Comparison of ENCODE assay signal across 8 mouse cellular contexts in genomic region chr12:57545371-57546241, GRCm38 (mm10). TPM values are rescaled to one million over a fixed set of nuclear protein-coding genes. Genes with fewer than 3 reads are reported as not detected.
DNase-seq lines count a peak whose midpoint lies in the region; ATAC-seq and TF ChIP-seq lines count a peak whose summit lies in the region.

No protein-coding gene starts in this region.

- peak overlapping the region; percentile 71 for H3K4me2 ChIP-seq in forebrain, postnatal 0 days (ENCODE audit: low read depth)
- peak overlapping the region; percentile 95 for H3K4me2 ChIP-seq in limb, embryonic 11.5 days (ENCODE audit: low read depth, severe bottlenecking)
- peak overlapping the region; percentile 79 for H3K4me2 ChIP-seq in midbrain, embryonic 12.5 days (replicated peaks)

- peak overlapping the region; percentile 71 for H3K4me3 ChIP-seq in G1E (ENCODE audit: low read depth, low read length)
- H3K4me3 ChIP-seq in forebrain, postnatal 0 days (ENCODE audit: low read depth, low read length): peak overlapping the region; percentile 36
- H3K4me3 ChIP-seq in limb, embryonic 11.5 days (ENCODE audit: low read depth, low read length): peak overlapping the region; percentile 38
- H3K4me3 ChIP-seq in midbrain, embryonic 12.5 days: peak overlapping the region; percentile 52

- no peak overlapping the region for H3K27ac ChIP-seq in forebrain, postnatal 0 days (ENCODE audit: low read depth, low read length)
- no peak overlapping the region for H3K27ac ChIP-seq in limb, embryonic 11.5 days (replicated peaks; ENCODE audit: low read depth, low read length)
- H3K27ac ChIP-seq in midbrain, embryonic 12.5 days (replicated peaks): peak overlapping the region; percentile 77

- peaks cover 12% of the 10 kb centered on the region for H3K9me3 ChIP-seq in G1E (replicated peaks)
- H3K9me3 ChIP-seq in forebrain, postnatal 0 days (ENCODE audit: low read length): no peaks in the 10 kb centered on the region
- H3K9me3 ChIP-seq in limb, embryonic 11.5 days (ENCODE audit: control insufficient read depth, low read length): no peaks in the 10 kb centered on the region
- no peaks in the 10 kb centered on the region for H3K9me3 ChIP-seq in midbrain, embryonic 12.5 days

- no peak for TF ChIP-seq CTCF in G1E (IDR thresholded peaks at IDR 0.05; ENCODE audit: low read depth, low read length)
- TF ChIP-seq CTCF in forebrain, postnatal 0 days (IDR thresholded peaks at IDR 0.05; ENCODE audit: low read depth): no peak

- peak; percentile 38 for DNase-seq in adrenal gland, adult 2 months
- no peak for DNase-seq in adrenal gland, adult 8-10 months
- DNase-seq in G1E (ENCODE audit: low spot score): peak; percentile 55
- DNase-seq in forebrain, postnatal 0 days: no peak
- peak; percentile 68 for DNase-seq in limb, embryonic 11.5 days (ENCODE audit: low spot score)
- DNase-seq in left cerebral cortex, adult 9 months (ENCODE audit: low spot score in 2 of 2): no peak
- no peak for DNase-seq in gastrocnemius, postnatal 36 days

- H3K27me3 ChIP-seq in G1E (ENCODE audit: insufficient read depth, low read length): peaks cover 86% of the 10 kb centered on the region
- peaks cover 85% of the 10 kb centered on the region for H3K27me3 ChIP-seq in forebrain, postnatal 0 days (ENCODE audit: insufficient read depth, low read length)
- H3K27me3 ChIP-seq in limb, embryonic 11.5 days (ENCODE audit: control insufficient read depth, insufficient read depth, low read length): peaks cover 82% of the 10 kb centered on the region
- H3K27me3 ChIP-seq in midbrain, embryonic 12.5 days: peaks cover 94% of the 10 kb centered on the region

- intact Hi-C loops in gastrocnemius, postnatal 36 days (cut with DNase I): no loop called here

- 0 out of 2 replicates have a peak overlapping the region, but pooled peaks have one; percentile 10 for H3K9ac ChIP-seq in forebrain, postnatal 0 days
- H3K9ac ChIP-seq in limb, embryonic 11.5 days (ENCODE audit: low read length): no peak overlapping the region
- peak overlapping the region; percentile 76 for H3K9ac ChIP-seq in midbrain, embryonic 12.5 days (replicated peaks)

- WGBS in forebrain, postnatal 0 days: 3% methylated on average over 93 of the region's 106 CpGs
- under 1% methylated on average over 89 of the region's 106 CpGs for WGBS in limb, embryonic 11.5 days
- under 1% methylated on average over 81 of the region's 106 CpGs for WGBS in midbrain, embryonic 12.5 days

- peaks cover 15% of the 10 kb centered on the region for H3K36me3 ChIP-seq in G1E (replicated peaks)
- H3K36me3 ChIP-seq in forebrain, postnatal 0 days (ENCODE audit: insufficient read depth): no peaks in the 10 kb centered on the region
- H3K36me3 ChIP-seq in limb, embryonic 11.5 days (ENCODE audit: control insufficient read depth, insufficient read depth, low read length): no peaks in the 10 kb centered on the region
- no peaks in the 10 kb centered on the region for H3K36me3 ChIP-seq in midbrain, embryonic 12.5 days

- peaks cover 33% of the 10 kb centered on the region for H3K4me1 ChIP-seq in G1E (ENCODE audit: insufficient read depth, low read depth, low read length)
- no peaks in the 10 kb centered on the region for H3K4me1 ChIP-seq in forebrain, postnatal 0 days (ENCODE audit: insufficient read depth)
- H3K4me1 ChIP-seq in limb, embryonic 11.5 days (ENCODE audit: control insufficient read depth, insufficient read depth, low read length): peaks cover 14% of the 10 kb centered on the region
- peaks cover 30% of the 10 kb centered on the region for H3K4me1 ChIP-seq in midbrain, embryonic 12.5 days

- no peak for ATAC-seq in G1E (ENCODE audit: extremely low read depth, insufficient number of reproducible peaks, low FRiP score, poor library complexity, severe bottlenecking)
- peak; percentile 25 for ATAC-seq in forebrain, postnatal 0 days
- 0 out of 2 replicates have a peak, but pooled peaks have one; percentile 18 for ATAC-seq in limb, embryonic 11.5 days (ENCODE audit: insufficient number of reproducible peaks, low FRiP score, low TSS enrichment, low read depth)
- ATAC-seq in midbrain, embryonic 12.5 days (ENCODE audit: low FRiP score, low read depth): peak; percentile 73

RNA-seq across cellular contexts. Expression of gene Foxa1, which starts 1.1 kb away (rescaled TPM):
- not detected for total RNA-seq in adrenal gland, adult 2 months (2021)
- 0.03 TPM in 1 of 2 replicates, not detected in the other for polyA plus RNA-seq in adrenal gland, adult 2 months (2012; rRNA removed)
- not detected for total RNA-seq in adrenal gland, adult 8-10 months (2022)
- total RNA-seq in G1E (2014; fragmentation: Nextera tagmentation): 0.44 and 0.53 TPM in 2 replicates
- total RNA-seq in G1E (2017): 0.12 and 0.27 TPM in 2 replicates
- polyA plus RNA-seq in G1E (2012): 2.3 and 3.0 TPM in 2 replicates
- 0.08 and 1.2 TPM in 2 replicates for total RNA-seq in forebrain, postnatal 0 days (2014; rRNA removed)
- polyA plus RNA-seq in forebrain, postnatal 0 days (2015; fragmentation: Nextera tagmentation; extraction: Ambion mirVana): 0.23 and 0.36 TPM in 2 replicates
- polyA plus RNA-seq in limb, embryonic 11.5 days (2014; fragmentation: Nextera tagmentation; extraction: Ambion mirVana): not detected in 2 replicates
- 3.8 and 4.2 TPM in 2 replicates for polyA plus RNA-seq in midbrain, embryonic 12.5 days (2016; fragmentation: Nextera tagmentation; extraction: Ambion mirVana)
- not detected for total RNA-seq in gastrocnemius, postnatal 36 days (2021)

RNA-seq across cellular contexts. Expression of gene Ttc6, which starts 18.3 kb away (rescaled TPM):
- total RNA-seq in adrenal gland, adult 2 months (2021): not detected
- not detected in 2 replicates for polyA plus RNA-seq in adrenal gland, adult 2 months (2012; rRNA removed)
- total RNA-seq in adrenal gland, adult 8-10 months (2022): not detected
- total RNA-seq in G1E (2014; fragmentation: Nextera tagmentation) (not detected in 2 replicates), G1E (2017) (0.06 and 0.33 TPM in 2 replicates)
- 0.12 and 0.28 TPM in 2 replicates for polyA plus RNA-seq in G1E (2012)
- 1.2 TPM in 2 replicates for total RNA-seq in forebrain, postnatal 0 days (2014; rRNA removed)
- polyA plus RNA-seq in forebrain, postnatal 0 days (2015; fragmentation: Nextera tagmentation; extraction: Ambion mirVana): 0.34 and 0.74 TPM in 2 replicates
- polyA plus RNA-seq in limb, embryonic 11.5 days (2014; fragmentation: Nextera tagmentation; extraction: Ambion mirVana): 0.06 and 0.28 TPM in 2 replicates
- polyA plus RNA-seq in midbrain, embryonic 12.5 days (2016; fragmentation: Nextera tagmentation; extraction: Ambion mirVana): 2.0 and 3.6 TPM in 2 replicates
- total RNA-seq in gastrocnemius, postnatal 36 days (2021): not detected

Comparison
In these comparisons a context has a peak if more than half of its experiments do, and no peak if none do; other contexts are left out.
1. DNase-seq: peak in adrenal gland, adult 2 months (single experiment), G1E (single experiment) and limb, embryonic 11.5 days (single experiment); none in adrenal gland, adult 8-10 months (single experiment), forebrain, postnatal 0 days (single experiment), left cerebral cortex, adult 9 months (0 of 2) and gastrocnemius, postnatal 36 days (0 of 2).
2. Peak in every context shown above with its lines, with median percentiles within 50 percentile points of each other: H3K4me3 ChIP-seq and H3K4me2 ChIP-seq.